Mouse (Mus musculus) limb, embryonic 13.5 days (tissue): ENCODE results near the gene Gm4952. TPM values are rescaled to one million over a fixed set of nuclear protein-coding genes. Genes with fewer than 3 reads are reported as not detected.

Source experiments
- ATAC-seq: fragments of 200-750 bp; cut with Nextera tagmentation; 2 replicates; pipeline ENCODE4 v1.8.0; 2017; ENCODE audit warnings: low read depth, moderate number of reproducible peaks, moderate TSS enrichment; ENCODE audit not compliant: low FRiP score
- H3K27ac ChIP-seq: fragments of 300-500 bp; sonication (generic); 2 replicates; pipeline ENCODE4 v1.5.1; 2015; ENCODE audit warnings: inconsistent platforms, mild to moderate bottlenecking, moderate library complexity
- H3K27me3 ChIP-seq: fragments of 300-500 bp; sonication (generic); 2 replicates; pipeline ENCODE4 v1.6.1; 2015; ENCODE audit warnings: mild to moderate bottlenecking, inconsistent platforms
- H3K36me3 ChIP-seq: fragments of 300-500 bp; sonication (generic); 2 replicates; pipeline ENCODE4 v1.6.1; 2015; ENCODE audit warnings: inconsistent platforms, mild to moderate bottlenecking, moderate library complexity
- H3K4me1 ChIP-seq: fragments of 300-500 bp; sonication (generic); 2 replicates; pipeline ENCODE4 v1.6.1; 2015; ENCODE audit warnings: inconsistent platforms
- H3K4me2 ChIP-seq: fragments of 300-500 bp; sonication (generic); replicated peaks from 2 replicates; pipeline ENCODE4 v1.6.1; 2015; ENCODE audit warnings: inconsistent platforms, mild to moderate bottlenecking, moderate library complexity
- H3K4me3 ChIP-seq: fragments of 300-500 bp; sonication (generic); 2 replicates; pipeline ENCODE4 v1.5.1; 2015; ENCODE audit warnings: moderate library complexity, mild to moderate bottlenecking, inconsistent platforms
- H3K9ac ChIP-seq: fragments of 300-500 bp; sonication (generic); 2 replicates; pipeline ENCODE4 v1.6.1; 2015; ENCODE audit warnings: mild to moderate bottlenecking, inconsistent platforms
- H3K9me3 ChIP-seq: fragments of 300-500 bp; sonication (generic); 2 replicates; pipeline ENCODE4 v1.6.1; 2016; ENCODE audit warnings: inconsistent platforms
- WGBS: fragments of 180-500 bp; shearing (Covaris S2); methylation state at CpG from one replicate; pipeline ENCODE4 v1.1.7; 2015; 5-methylcytosine and 5-hydroxymethylcytosine counted together
- polyA plus RNA-seq: library from polyadenylated mRNA; unstranded; fragments of >200 nt; fragmentation: Nextera tagmentation; extraction: Ambion mirVana; gene quantifications from 2 replicates; pipeline ENCODE4 v1.2.1, GENCODE M21; 2015

The Gm4952 gene
- 0.15 TPM in 1 of 2 replicates, not detected in the other for polyA plus RNA-seq

DNA sequence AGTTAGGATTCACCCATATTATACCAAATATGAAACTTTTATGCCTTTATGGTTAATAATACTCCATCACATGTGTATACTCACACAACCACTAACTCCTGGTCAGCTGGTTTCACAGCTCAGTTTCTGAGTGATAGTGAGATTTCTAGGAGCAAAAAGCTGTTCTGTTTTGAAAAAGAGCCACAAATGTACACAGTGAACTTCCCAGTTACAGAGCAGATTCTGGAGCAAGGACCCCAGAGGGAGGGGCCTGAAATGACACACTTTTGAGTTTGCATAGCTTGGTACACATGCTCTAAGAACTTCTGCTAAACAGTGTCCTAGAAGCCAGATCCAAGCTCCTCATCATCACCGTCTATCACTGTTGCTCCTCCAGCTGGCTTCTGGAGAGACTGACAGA, at the start of gene Gm4952:
Gm4952 (plus strand) TSS at position 301 of the 400 bp plus-strand sequence.
- Histone ChIP-seq H3K27ac (no peak within 1 kb of the TSS), H3K9ac (no peak within 1 kb of the TSS), H3K4me2 (no peak within 1 kb of the TSS), H3K4me3 (no peak within 1 kb of the TSS), H3K36me3 (no peaks in the 10 kb centered on the region), H3K9me3 (no peaks in the 10 kb centered on the region), H3K27me3 (peaks cover 14% of the 10 kb centered on the region), H3K4me1 (peaks cover 7% of the 10 kb centered on the region; the same call in 1 of the 2 replicates)
- 72% methylated on average over 1 of the region's 1 CpGs for WGBS
- no peak for ATAC-seq

DNA sequence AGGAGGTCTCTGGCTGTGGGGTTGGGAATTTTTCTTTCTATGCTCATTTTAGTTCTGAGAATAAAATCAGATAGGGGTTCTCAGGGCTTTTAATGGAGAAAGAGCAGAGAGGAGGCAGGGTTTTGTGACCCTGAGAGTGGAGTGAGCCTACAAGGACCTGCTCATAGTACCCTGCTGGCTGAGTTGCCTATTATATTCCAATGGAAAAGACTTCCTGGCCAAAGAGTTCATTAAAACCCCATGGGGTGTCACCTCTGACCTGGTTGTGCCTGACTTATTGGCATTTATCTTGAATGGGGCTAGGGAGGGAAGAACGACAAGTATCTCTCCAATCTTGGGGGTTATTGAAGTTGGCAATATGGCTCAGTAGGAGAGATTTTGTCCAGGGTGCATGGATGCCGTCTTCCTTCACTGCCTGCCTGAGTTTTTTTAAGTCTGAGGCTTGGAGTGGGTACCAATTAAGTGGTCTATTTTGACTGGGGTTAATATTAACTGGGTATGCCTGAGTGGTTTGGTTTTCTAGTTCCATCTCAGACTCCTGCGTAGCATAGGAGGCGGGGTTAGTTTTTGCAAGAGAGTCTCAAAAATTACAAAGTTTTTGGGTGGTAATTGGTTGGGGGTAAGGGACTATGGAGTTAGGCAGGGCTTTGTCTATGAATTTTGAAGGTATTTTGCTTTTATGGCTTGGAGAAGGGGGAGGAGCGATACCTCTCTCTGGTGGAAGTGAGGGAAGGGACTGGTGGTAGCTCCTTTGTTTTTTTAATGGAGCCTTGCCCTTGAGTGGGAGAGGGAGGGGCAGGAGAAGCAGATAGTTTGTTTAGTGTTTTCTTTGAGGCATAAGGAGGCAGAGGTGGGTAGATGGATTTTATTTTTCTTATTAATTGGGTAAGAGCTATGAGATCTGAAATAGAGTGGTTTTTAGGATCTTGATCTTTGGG, 49.5 kb upstream of the Gm4952 start:
- Histone ChIP-seq H3K4me1 (no peaks in the 10 kb centered on the region), H3K27me3 (no peaks in the 10 kb centered on the region), H3K4me2 (no peak overlapping the region), H3K9ac (no peak overlapping the region), H3K36me3 (no peaks in the 10 kb centered on the region), H3K4me3 (no peak overlapping the region), H3K27ac (no peak overlapping the region), H3K9me3 (no peaks in the 10 kb centered on the region)
- no peak for ATAC-seq
- 76% methylated on average over 5 of the region's 5 CpGs for WGBS

DNA sequence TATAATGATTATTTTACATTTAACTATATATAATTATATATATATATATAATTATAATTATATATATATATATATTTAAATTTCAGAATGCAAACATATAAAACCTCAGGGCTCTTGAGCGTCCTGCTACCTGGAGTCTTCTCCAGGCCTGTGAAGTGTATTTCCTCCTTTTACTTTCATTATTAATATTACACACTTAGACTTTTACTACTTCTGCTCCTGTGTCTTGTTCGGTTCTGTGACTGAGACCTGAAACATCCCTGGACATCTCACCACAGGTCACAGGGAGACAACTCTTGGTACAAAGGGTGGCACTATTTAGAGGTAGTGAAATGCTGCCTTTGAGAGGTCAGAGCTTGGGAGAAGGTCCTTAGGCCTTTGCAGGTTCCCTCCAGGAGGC, 43.5 kb upstream of the Gm4952 start:
- Histone ChIP-seq H3K9ac (no peak overlapping the region), H3K27me3 (no peaks in the 10 kb centered on the region), H3K4me3 (no peak overlapping the region), H3K9me3 (no peaks in the 10 kb centered on the region), H3K4me2 (no peak overlapping the region), H3K36me3 (no peaks in the 10 kb centered on the region), H3K27ac (no peak overlapping the region), H3K4me1 (no peaks in the 10 kb centered on the region)
- no peak for ATAC-seq
- WGBS, result 83% methylated on average over 2 of the region's 2 CpGs

DNA sequence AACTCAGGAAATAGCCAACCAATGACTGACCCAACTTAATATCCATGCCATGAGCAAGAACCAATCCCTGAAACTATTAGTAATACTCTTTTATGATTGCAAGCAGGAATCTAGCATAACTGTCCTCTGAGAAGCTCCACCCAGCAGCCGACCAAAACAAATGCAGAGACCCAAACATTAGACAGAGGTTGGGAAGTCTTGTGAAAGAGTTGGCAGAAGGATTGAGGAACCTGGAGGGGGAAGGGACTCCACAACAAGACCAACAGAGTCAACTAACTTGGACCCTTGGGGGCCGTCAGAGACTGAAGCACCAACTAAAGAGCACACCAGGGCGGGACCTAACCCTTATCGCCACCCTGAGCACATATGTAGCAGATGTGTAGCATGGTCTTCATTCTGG, 41.6 kb upstream of the Gm4952 start:
- H3K4me1 ChIP-seq, result no peaks in the 10 kb centered on the region
- 78% methylated on average over 4 of the region's 4 CpGs for WGBS

DNA sequence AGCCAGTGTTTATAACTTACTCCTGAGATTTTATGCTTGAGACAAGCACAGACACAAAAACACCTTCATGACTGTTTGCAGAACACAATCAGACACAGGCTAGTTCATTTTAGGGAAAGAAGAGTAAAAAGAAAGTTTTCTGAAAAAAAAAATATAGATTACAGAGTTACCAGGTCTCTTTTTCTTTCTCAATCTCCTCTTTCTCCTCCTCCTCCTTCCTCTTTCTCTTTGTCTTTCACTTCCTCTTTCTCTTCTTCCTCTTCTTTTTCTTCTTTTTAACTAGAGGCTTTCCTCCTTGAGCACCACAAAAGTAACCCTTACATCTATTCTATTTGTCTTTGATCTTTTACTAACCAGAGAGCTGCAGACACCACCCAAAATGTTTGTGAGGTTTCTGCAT, 35.6 kb upstream of the Gm4952 start:
- Histone ChIP-seq H3K9me3 (no peaks in the 10 kb centered on the region), H3K4me3 (no peak overlapping the region), H3K36me3 (no peaks in the 10 kb centered on the region), H3K27me3 (no peaks in the 10 kb centered on the region), H3K27ac (no peak overlapping the region), H3K4me2 (no peak overlapping the region), H3K9ac (no peak overlapping the region), H3K4me1 (no peaks in the 10 kb centered on the region)
- ATAC-seq, result no peak

More for the DNA sequence above, 41.6 kb upstream of the Gm4952 start:
- H3K4me2 ChIP-seq, result no peak overlapping the region
- H3K27me3 ChIP-seq, result no peaks in the 10 kb centered on the region
- H3K9me3 ChIP-seq, result no peaks in the 10 kb centered on the region
- ATAC-seq, result no peak
- H3K36me3 ChIP-seq, result no peaks in the 10 kb centered on the region
- H3K4me3 ChIP-seq, result no peak overlapping the region
- no peak overlapping the region for H3K9ac ChIP-seq
- H3K27ac ChIP-seq, result no peak overlapping the region

DNA sequence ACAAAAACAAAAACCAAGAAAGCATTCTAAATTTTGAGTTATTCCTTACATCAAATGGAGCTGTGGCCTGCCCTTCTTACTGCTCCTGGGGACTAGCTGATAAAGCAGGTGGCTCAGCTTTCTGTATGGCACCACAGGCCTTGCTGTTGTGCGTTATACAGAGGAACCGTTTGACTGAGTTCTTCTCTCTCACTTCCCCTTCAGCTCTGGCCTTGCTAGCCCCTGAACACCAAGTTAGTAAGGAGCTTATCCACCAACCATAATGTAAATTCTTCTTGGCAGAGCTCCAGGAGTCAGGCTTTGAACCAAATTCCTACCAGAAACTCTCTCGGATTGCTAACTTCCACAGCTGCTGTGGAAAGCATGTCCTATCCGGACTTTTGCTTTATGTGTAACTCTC, 32.8 kb upstream of the Gm4952 start:
- Histone ChIP-seq H3K4me3 (no peak overlapping the region), H3K36me3 (no peaks in the 10 kb centered on the region), H3K27ac (no peak overlapping the region), H3K4me1 (no peaks in the 10 kb centered on the region), H3K9ac (no peak overlapping the region), H3K9me3 (no peaks in the 10 kb centered on the region), H3K4me2 (no peak overlapping the region), H3K27me3 (no peaks in the 10 kb centered on the region)
- ATAC-seq, result no peak
- 39% methylated on average over 4 of the region's 4 CpGs for WGBS

DNA sequence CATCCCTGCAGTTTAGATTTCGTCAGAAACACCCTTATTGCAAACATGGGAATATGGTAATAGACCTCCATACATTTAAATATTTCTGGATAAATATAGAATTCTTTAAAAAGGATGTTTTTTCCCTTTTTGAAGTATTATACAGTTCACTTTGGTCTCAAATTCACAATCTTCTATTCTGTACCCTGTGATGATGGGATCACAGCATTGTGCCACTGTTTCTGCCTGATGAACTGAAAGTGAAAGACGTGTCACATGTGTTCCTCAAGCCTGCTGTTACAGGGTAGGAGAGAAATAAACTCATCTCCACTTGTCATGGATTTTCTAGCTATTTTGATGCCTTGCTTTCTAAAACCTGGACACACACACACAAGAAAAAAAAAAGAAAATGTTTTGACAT, 28.9 kb upstream of the Gm4952 start:
- WGBS, result 65% methylated on average over 2 of the region's 2 CpGs
- Histone ChIP-seq H3K9ac (no peak overlapping the region), H3K27ac (no peak overlapping the region), H3K27me3 (no peaks in the 10 kb centered on the region), H3K9me3 (no peaks in the 10 kb centered on the region), H3K4me1 (peaks cover 19% of the 10 kb centered on the region), H3K4me2 (no peak overlapping the region), H3K4me3 (no peak overlapping the region), H3K36me3 (no peaks in the 10 kb centered on the region)
- no peak for ATAC-seq

DNA sequence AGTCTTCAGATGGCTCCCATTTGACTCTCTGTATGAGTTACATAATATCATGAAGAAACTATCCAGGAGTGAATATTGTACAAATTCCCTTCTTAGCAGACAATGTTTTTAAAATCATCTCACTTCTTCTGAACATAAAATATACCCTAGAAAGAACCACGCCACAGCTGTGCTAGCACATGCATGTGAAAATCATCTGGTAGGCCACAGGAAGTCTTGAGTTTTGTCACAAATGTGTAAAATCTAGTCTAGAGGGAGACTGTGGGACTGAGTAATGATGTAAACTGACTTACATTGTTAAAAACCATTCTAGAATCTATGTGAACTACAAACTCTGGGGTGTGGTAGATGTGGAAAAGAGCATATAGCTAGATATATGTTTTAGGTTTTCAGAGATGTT, 28.1 kb upstream of the Gm4952 start:
- no peak overlapping the region for H3K4me2 ChIP-seq
- 81% methylated on average over 1 of the region's 1 CpGs for WGBS

DNA sequence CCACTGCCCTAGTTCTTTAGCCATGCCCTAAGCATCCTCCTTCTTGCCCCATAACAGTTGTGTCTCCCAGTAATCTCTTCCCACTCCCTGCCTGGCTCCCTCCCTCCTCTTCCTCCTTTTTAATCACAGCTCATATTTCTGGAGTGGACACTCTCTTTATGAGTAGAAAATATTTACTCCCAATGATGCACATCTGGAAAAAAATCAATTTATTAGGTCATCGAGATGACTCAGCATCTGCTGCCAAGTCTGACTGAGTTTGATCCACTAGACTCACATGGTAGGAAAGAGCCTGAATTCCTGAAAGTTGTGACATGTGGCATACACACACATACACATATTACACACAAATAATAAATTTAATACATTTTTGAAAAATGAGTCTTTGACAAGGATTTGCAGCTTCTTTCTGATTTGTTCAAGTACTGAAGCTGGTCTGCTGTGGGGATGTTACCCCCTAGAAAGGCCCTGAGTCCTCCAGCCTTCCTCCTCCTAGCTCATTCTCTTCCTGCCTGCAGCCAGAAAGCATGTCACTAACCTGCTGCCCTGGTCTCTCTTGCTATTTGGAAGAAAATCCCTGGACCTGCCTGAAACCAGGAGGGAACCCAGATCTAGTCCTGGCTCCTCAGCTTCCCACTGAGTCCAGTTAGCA, 27.0 kb upstream of the Gm4952 start:
- Histone ChIP-seq H3K4me1 (peaks cover 19% of the 10 kb centered on the region), H3K9ac (no peak overlapping the region; the same call in 1 of the 2 replicates), H3K4me3 (peak overlapping the region; percentile 44), H3K27ac (peak overlapping the region; percentile 15; the same call in 1 of the 2 replicates), H3K27me3 (no peaks in the 10 kb centered on the region), H3K36me3 (peaks cover 7% of the 10 kb centered on the region), H3K9me3 (0 out of 2 replicates have a peak, but pooled peaks cover 2% of the 10 kb centered on the region), H3K4me2 (peak overlapping the region; percentile 67)
- 0 out of 2 replicates have a peak, but pooled peaks have one; percentile 51 for ATAC-seq
- WGBS, result 79% methylated on average over 1 of the region's 1 CpGs

More for the DNA sequence above, 28.1 kb upstream of the Gm4952 start:
- Histone ChIP-seq H3K9ac (no peak overlapping the region), H3K9me3 (no peaks in the 10 kb centered on the region), H3K27ac (no peak overlapping the region), H3K4me3 (no peak overlapping the region), H3K36me3 (no peaks in the 10 kb centered on the region), H3K27me3 (no peaks in the 10 kb centered on the region), H3K4me1 (peaks cover 19% of the 10 kb centered on the region)
- no peak for ATAC-seq

DNA sequence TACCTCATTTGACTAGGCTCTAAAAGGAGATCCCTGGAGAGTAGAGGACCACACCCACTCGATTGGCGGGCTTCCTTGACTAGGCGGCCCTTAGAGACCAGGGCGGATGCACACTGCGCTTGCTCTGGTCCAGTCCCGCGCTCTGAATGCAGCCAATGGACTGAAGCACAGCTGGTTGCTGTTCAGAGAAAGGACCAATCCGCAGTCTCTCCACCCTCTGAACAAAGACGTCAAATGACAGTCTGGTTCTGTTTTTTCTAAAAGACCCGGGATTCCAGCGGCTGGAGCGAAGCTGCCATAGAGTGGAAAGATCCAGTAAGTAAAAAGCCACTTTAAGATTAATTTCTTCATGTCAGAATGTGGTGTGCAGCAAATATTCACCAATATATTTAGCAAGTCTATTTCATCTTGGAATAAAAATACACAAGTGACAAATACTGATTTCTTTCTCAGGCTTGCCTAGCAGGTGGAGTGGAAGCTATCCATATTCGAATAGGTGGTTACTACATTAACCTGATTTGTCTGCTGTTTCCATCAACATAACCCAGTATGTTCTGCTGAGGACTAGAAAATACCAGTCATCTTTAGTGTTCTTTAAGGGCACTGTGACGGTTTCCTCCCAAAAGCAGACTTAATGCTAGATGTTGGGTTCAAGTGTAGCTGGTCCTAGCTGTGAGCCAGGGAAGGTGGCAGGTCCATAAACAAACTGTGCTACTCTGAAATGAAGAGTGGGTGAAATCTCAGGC, 26.3 kb upstream of the Gm4952 start:
- Histone ChIP-seq H3K9ac (peak overlapping the region; percentile 61), H3K4me1 (peaks cover 19% of the 10 kb centered on the region), H3K4me2 (peak overlapping the region; percentile 67), H3K9me3 (0 out of 2 replicates have a peak, but pooled peaks cover 2% of the 10 kb centered on the region), H3K4me3 (peak overlapping the region; percentile 44), H3K27ac (peak overlapping the region; percentile 61; the same call in 1 of the 2 replicates), H3K36me3 (peaks cover 12% of the 10 kb centered on the region), H3K27me3 (no peaks in the 10 kb centered on the region)
- peak; percentile 97 for ATAC-seq
- 8% methylated on average over 14 of the region's 14 CpGs for WGBS

DNA sequence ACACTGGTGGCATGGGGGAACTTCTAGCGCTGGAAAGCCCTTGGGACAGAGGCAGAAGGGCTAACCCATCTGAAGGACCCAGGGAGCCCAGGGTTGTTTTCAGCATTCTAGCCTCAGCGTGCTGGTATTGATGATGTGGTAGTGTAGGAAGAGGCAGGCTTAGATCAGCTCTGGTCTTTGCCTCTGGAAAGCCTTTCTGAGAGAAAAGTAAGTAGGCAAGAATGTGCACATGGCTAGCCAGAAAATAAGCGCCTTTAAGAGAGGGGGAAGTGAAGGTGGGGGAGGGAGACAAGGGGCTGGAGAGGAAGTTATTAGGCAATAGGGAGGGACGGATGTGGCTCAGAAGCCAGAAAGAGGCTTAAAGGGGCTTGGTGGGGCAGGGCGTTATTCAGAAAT, 25.8 kb upstream of the Gm4952 start:
- H3K4me3 ChIP-seq, result peak overlapping the region; percentile 44
- H3K9ac ChIP-seq, result peak overlapping the region; percentile 61
- 0 out of 2 replicates have a peak, but pooled peaks cover 2% of the 10 kb centered on the region for H3K9me3 ChIP-seq
- 18% methylated on average over 5 of the region's 5 CpGs for WGBS
- H3K4me1 ChIP-seq, result peaks cover 19% of the 10 kb centered on the region
- no peak for ATAC-seq
- H3K27me3 ChIP-seq, result no peaks in the 10 kb centered on the region
- peak overlapping the region; percentile 61; the same call in 1 of the 2 replicates for H3K27ac ChIP-seq
- H3K4me2 ChIP-seq, result peak overlapping the region; percentile 67
- peaks cover 16% of the 10 kb centered on the region for H3K36me3 ChIP-seq
